Mouse (Mus musculus): ENCODE measurements around the gene Mrm2. TPM values are rescaled to one million over a fixed set of nuclear protein-coding genes. Genes with fewer than 3 reads are reported as not detected.

Mrm2 gene
- polyA plus RNA-seq, 2 experiments, result 13.5 to 18.6 TPM

GRCm38 (mm10) chr5:140355934-140356333 lies 24.2 kb upstream of the Mrm2 start:
- DNase-seq (ENCODE audit: low spot score) (no peak), ATAC-seq (ENCODE audit: low FRiP score, low read depth) (no peak)
- Histone ChIP-seq H3K9ac (ENCODE audit: low read depth, low read length, severe bottlenecking) (no peak overlapping the region), H3K4me3 (replicated peaks; ENCODE audit: low read length) (no peak overlapping the region), H3K27ac (replicated peaks; ENCODE audit: low read depth, low read length) (no peak overlapping the region), H3K36me3 (ENCODE audit: control insufficient read depth, insufficient read depth, low read length) (peaks cover 63% of the 10 kb centered on the region), H3K4me2 (replicated peaks; ENCODE audit: low read depth, low read length, severe bottlenecking) (no peak overlapping the region), H3K4me1 (ENCODE audit: control insufficient read depth, insufficient read depth, low read length) (no peaks in the 10 kb centered on the region), H3K9me3 (ENCODE audit: control insufficient read depth, low read length) (no peaks in the 10 kb centered on the region), H3K27me3 (ENCODE audit: control insufficient read depth, insufficient read depth, low read length) (no peaks in the 10 kb centered on the region)
- 88% methylated on average over 11 of the region's 11 CpGs for WGBS
- no peak for TF ChIP-seq POLR2A (IDR thresholded peaks at IDR 0.05; ENCODE audit: borderline replicate concordance, extremely low read depth, insufficient read depth, insufficient read length)

DNA sequence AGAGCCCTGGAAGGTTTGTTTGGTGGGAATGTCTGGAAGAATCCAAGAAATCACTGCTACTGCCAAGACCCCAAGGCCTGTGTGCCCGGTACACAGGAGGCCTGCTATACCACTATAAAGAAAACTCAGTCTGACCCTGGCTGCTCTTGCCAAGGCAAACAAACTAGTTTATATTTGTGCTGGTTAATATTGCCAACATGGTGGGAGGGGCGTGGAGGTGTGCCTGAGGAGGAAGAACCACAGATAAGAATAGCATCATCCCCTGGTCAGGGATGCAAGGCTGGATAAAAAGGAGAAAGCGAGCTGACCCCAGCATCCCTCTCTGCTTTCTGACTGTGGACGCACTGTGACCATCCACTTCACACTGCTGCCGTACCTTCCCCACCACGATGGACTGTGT lies 20.7 kb upstream of the Mrm2 start:
- no peaks in the 10 kb centered on the region for H3K9me3 ChIP-seq (ENCODE audit: control insufficient read depth, low read length)
- no peaks in the 10 kb centered on the region for H3K4me1 ChIP-seq (ENCODE audit: control insufficient read depth, insufficient read depth, low read length)
- DNase-seq (ENCODE audit: low spot score), result no peak
- no peaks in the 10 kb centered on the region for H3K27me3 ChIP-seq (ENCODE audit: control insufficient read depth, insufficient read depth, low read length)
- H3K4me3 ChIP-seq (replicated peaks; ENCODE audit: low read length), result no peak overlapping the region
- no peak overlapping the region for H3K27ac ChIP-seq (replicated peaks; ENCODE audit: low read depth, low read length)
- no peak for TF ChIP-seq POLR2A (IDR thresholded peaks at IDR 0.05; ENCODE audit: borderline replicate concordance, extremely low read depth, insufficient read depth, insufficient read length)
- ATAC-seq (ENCODE audit: low FRiP score, low read depth), result no peak
- 91% methylated on average over 6 of the region's 6 CpGs for WGBS
- H3K36me3 ChIP-seq (ENCODE audit: control insufficient read depth, insufficient read depth, low read length), result peaks cover 56% of the 10 kb centered on the region
- no peak overlapping the region for H3K9ac ChIP-seq (ENCODE audit: low read depth, low read length, severe bottlenecking)
- no peak overlapping the region for H3K4me2 ChIP-seq (replicated peaks; ENCODE audit: low read depth, low read length, severe bottlenecking)

GRCm38 (mm10) chr5:140350731-140351497 lies 19.2 kb upstream of the Mrm2 start:
- Histone ChIP-seq H3K9ac (ENCODE audit: low read depth, low read length, severe bottlenecking) (no peak overlapping the region), H3K27ac (replicated peaks; ENCODE audit: low read depth, low read length) (no peak overlapping the region), H3K4me1 (ENCODE audit: control insufficient read depth, insufficient read depth, low read length) (no peaks in the 10 kb centered on the region), H3K27me3 (ENCODE audit: control insufficient read depth, insufficient read depth, low read length) (no peaks in the 10 kb centered on the region), H3K36me3 (ENCODE audit: control insufficient read depth, insufficient read depth, low read length) (peaks cover 59% of the 10 kb centered on the region), H3K4me2 (replicated peaks; ENCODE audit: low read depth, low read length, severe bottlenecking) (no peak overlapping the region), H3K9me3 (ENCODE audit: control insufficient read depth, low read length) (no peaks in the 10 kb centered on the region), H3K4me3 (replicated peaks; ENCODE audit: low read length) (no peak overlapping the region)
- TF ChIP-seq POLR2A (IDR thresholded peaks at IDR 0.05; ENCODE audit: borderline replicate concordance, extremely low read depth, insufficient read depth, insufficient read length), result no peak
- no peak for DNase-seq (ENCODE audit: low spot score)
- WGBS, result 97% methylated on average over 8 of the region's 8 CpGs
- no peak for ATAC-seq (ENCODE audit: low FRiP score, low read depth)

- no peak overlapping the region for H3K4me3 ChIP-seq (replicated peaks; ENCODE audit: low read length)
- H3K4me2 ChIP-seq (replicated peaks; ENCODE audit: low read depth, low read length, severe bottlenecking), result no peak overlapping the region
- no peaks in the 10 kb centered on the region for H3K9me3 ChIP-seq (ENCODE audit: control insufficient read depth, low read length)
- ATAC-seq (ENCODE audit: low FRiP score, low read depth) (no peak), DNase-seq (ENCODE audit: low spot score) (no peak)
- no peak overlapping the region for H3K9ac ChIP-seq (ENCODE audit: low read depth, low read length, severe bottlenecking)
- no peaks in the 10 kb centered on the region for H3K27me3 ChIP-seq (ENCODE audit: control insufficient read depth, insufficient read depth, low read length)
- 93% methylated on average over 9 of the region's 9 CpGs for WGBS
- H3K4me1 ChIP-seq (ENCODE audit: control insufficient read depth, insufficient read depth, low read length), result no peaks in the 10 kb centered on the region
- no peak overlapping the region for H3K27ac ChIP-seq (replicated peaks; ENCODE audit: low read depth, low read length)
- peaks cover 60% of the 10 kb centered on the region for H3K36me3 ChIP-seq (ENCODE audit: control insufficient read depth, insufficient read depth, low read length)
- no peak for TF ChIP-seq POLR2A (IDR thresholded peaks at IDR 0.05; ENCODE audit: borderline replicate concordance, extremely low read depth, insufficient read depth, insufficient read length)
These were observed 18.2 kb upstream of the Mrm2 start for GRCm38 (mm10) chr5:140349882-140350281.

DNA sequence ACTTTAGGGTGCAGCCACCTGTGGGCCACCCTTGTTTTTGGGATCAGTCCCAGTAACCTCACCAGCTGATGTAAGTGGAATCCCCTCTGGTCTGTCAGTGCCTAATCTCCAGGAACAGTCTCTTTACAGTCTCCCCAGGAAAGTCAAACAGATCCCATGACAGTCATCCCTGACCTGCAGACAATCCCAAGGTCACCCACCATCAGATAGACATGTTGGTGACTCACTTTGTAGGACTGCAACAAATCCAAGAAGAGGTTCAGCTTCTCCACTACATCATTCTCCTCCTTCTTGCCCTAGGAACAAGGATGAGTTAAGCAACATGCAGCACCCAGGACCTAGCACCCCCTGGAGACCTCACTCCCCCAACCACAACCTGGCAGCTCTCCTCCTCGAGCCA lies 14.4 kb upstream of the Mrm2 start:
- Histone ChIP-seq H3K9me3 (ENCODE audit: control insufficient read depth, low read length) (no peaks in the 10 kb centered on the region), H3K4me3 (replicated peaks; ENCODE audit: low read length) (no peak overlapping the region), H3K36me3 (ENCODE audit: control insufficient read depth, insufficient read depth, low read length) (peaks cover 52% of the 10 kb centered on the region), H3K27me3 (ENCODE audit: control insufficient read depth, insufficient read depth, low read length) (no peaks in the 10 kb centered on the region), H3K27ac (replicated peaks; ENCODE audit: low read depth, low read length) (no peak overlapping the region), H3K4me2 (replicated peaks; ENCODE audit: low read depth, low read length, severe bottlenecking) (no peak overlapping the region), H3K4me1 (ENCODE audit: control insufficient read depth, insufficient read depth, low read length) (no peaks in the 10 kb centered on the region), H3K9ac (ENCODE audit: low read depth, low read length, severe bottlenecking) (no peak overlapping the region; the same call in 1 of the 2 replicates)
- no peak for DNase-seq (ENCODE audit: low spot score)
- 61% methylated on average over 1 of the region's 1 CpGs for WGBS
- no peak for ATAC-seq (ENCODE audit: low FRiP score, low read depth)
- TF ChIP-seq POLR2A (IDR thresholded peaks at IDR 0.05; ENCODE audit: borderline replicate concordance, extremely low read depth, insufficient read depth, insufficient read length), result no peak
